Mouse (Mus musculus) midbrain, postnatal 0 days (tissue): ENCODE measurements around the gene Gm6096. TPM values are rescaled to one million over a fixed set of nuclear protein-coding genes. Genes with fewer than 3 reads are reported as not detected.

Experiments
- ATAC-seq: fragments of 200-750 bp; cut with Nextera tagmentation; 2 replicates; pipeline ENCODE4 v1.8.0; 2017; ENCODE audit warnings: moderate number of reproducible peaks, mild to moderate bottlenecking, moderate TSS enrichment, moderate library complexity; ENCODE audit not compliant: low FRiP score
- DNase-seq: peaks from one replicate; pipeline ENCODE4 v3.0.0-alpha.2; 2015; ENCODE audit warnings: low spot score
- H3K27ac ChIP-seq: fragments of 300-500 bp; sonication (generic); 2 replicates; pipeline ENCODE4 v1.5.1; 2014; ENCODE audit warnings: low read depth, mild to moderate bottlenecking, low read length, mixed read lengths
- H3K27me3 ChIP-seq: fragments of 300-500 bp; sonication (generic); 2 replicates; pipeline ENCODE4 v1.6.1; 2014; ENCODE audit warnings: low read length, control low read depth, mixed read lengths; ENCODE audit not compliant: insufficient read depth
- H3K36me3 ChIP-seq: fragments of 300-500 bp; sonication (generic); 2 replicates; pipeline ENCODE4 v1.6.1; 2014; ENCODE audit warnings: low read length, control low read depth, mixed read lengths; ENCODE audit not compliant: insufficient read depth
- H3K4me1 ChIP-seq: fragments of 300-500 bp; sonication (generic); 2 replicates; pipeline ENCODE4 v1.6.1; 2014; ENCODE audit warnings: mild to moderate bottlenecking, control low read depth, antibody characterized with exemption, low read length, mixed read lengths; ENCODE audit not compliant: insufficient read depth
- H3K4me2 ChIP-seq: fragments of 300-500 bp; sonication (generic); 2 replicates; pipeline ENCODE4 v1.6.1; 2014; ENCODE audit warnings: low read depth, mild to moderate bottlenecking, low read length, mixed read lengths; ENCODE audit not compliant: poor library complexity, severe bottlenecking
- H3K4me3 ChIP-seq: fragments of 300-500 bp; sonication (generic); 2 replicates; pipeline ENCODE4 v1.5.1; 2014; ENCODE audit warnings: low read depth, mild to moderate bottlenecking, low read length, moderate library complexity
- H3K9ac ChIP-seq: fragments of 300-500 bp; sonication (generic); replicated peaks from 2 replicates; pipeline ENCODE4 v1.6.1; 2014; ENCODE audit warnings: mild to moderate bottlenecking, low read length, moderate library complexity, mixed read lengths; ENCODE audit not compliant: poor library complexity, severe bottlenecking
- H3K9me3 ChIP-seq: fragments of 300-500 bp; sonication (generic); 2 replicates; pipeline ENCODE4 v1.6.1; 2016; ENCODE audit warnings: low read length, control low read depth
- CTCF ChIP-seq: IDR thresholded peaks from 2 replicates; pipeline ENCODE4 v1.5.1; 2016; ENCODE audit warnings: antibody characterized with exemption, mild to moderate bottlenecking
- WGBS: fragments of 180-500 bp; shearing (Covaris S2); extraction: QIAGEN DNeasy Blood & Tissue Kit; methylation state at CpG from one replicate; pipeline ENCODE4 v1.1.7; 2014; 5-methylcytosine and 5-hydroxymethylcytosine counted together
- polyA plus RNA-seq: library from polyadenylated mRNA; unstranded; fragments of >200 nt; fragmentation: Nextera tagmentation; extraction: Ambion mirVana; gene quantifications from 2 replicates; pipeline ENCODE4 v1.2.1, GENCODE M21; 2015
- total RNA-seq: library from RNA; depleted of rRNA; stranded (reverse); fragments of >200 nt; gene quantifications from 2 replicates; pipeline ENCODE4 v1.2.3, GENCODE M21; 2014; rRNA removed

Gm6096 gene
- total and polyA plus RNA-seq, 2 experiments from 2014 or later = not detected

GRCm38 (mm10) chr7:34298818-34299217, 48.0 kb downstream of the Gm6096 start:
- no peak for TF ChIP-seq CTCF
- Histone ChIP-seq H3K4me1 (no peaks in the 10 kb centered on the region), H3K9ac (no peak overlapping the region), H3K27ac (no peak overlapping the region), H3K27me3 (no peaks in the 10 kb centered on the region), H3K4me3 (no peak overlapping the region), H3K36me3 (no peaks in the 10 kb centered on the region), H3K4me2 (no peak overlapping the region), H3K9me3 (no peaks in the 10 kb centered on the region)
- ATAC-seq (no peak), DNase-seq (no peak)
- 86% methylated on average over 2 of the region's 2 CpGs for WGBS

Other genes starting within 250 kb of the Gm6096 start
- not detected in 2 replicates for gene Scgb2b27, start 237.1 kb upstream of the Gm6096 start, total RNA-seq
- not detected in 2 replicates for gene Scgb2b27, start 237.1 kb upstream of the Gm6096 start, polyA plus RNA-seq
- not detected in 2 replicates for gene Scgb1b27, start 229.6 kb upstream of the Gm6096 start, total RNA-seq
- gene Scgb1b27, start 229.6 kb upstream of the Gm6096 start, polyA plus RNA-seq = not detected in 2 replicates
- gene Scgb1b30, start 155.6 kb upstream of the Gm6096 start, total RNA-seq = not detected in 2 replicates
- not detected in 2 replicates for gene Scgb1b30, start 155.6 kb upstream of the Gm6096 start, polyA plus RNA-seq
- 31.0 and 37.2 TPM in 2 replicates for gene Wtip, start 117.8 kb upstream of the Gm6096 start, total RNA-seq
- gene Wtip, start 117.8 kb upstream of the Gm6096 start, polyA plus RNA-seq = 2.1 and 2.5 TPM in 2 replicates
- 142 and 145 TPM in 2 replicates for gene Uba2, start 81.4 kb upstream of the Gm6096 start, total RNA-seq
- gene Uba2, start 81.4 kb upstream of the Gm6096 start, polyA plus RNA-seq = 119 and 120 TPM in 2 replicates
- 35.0 and 39.7 TPM in 2 replicates for gene Pdcd2l, start 54.4 kb upstream of the Gm6096 start, total RNA-seq
- gene Pdcd2l, start 54.4 kb upstream of the Gm6096 start, polyA plus RNA-seq = 64.4 and 68.0 TPM in 2 replicates
- 300 and 325 TPM in 2 replicates for gene Gpi1, start 20.7 kb upstream of the Gm6096 start, total RNA-seq
- 357 and 374 TPM in 2 replicates for gene Gpi1, start 20.7 kb upstream of the Gm6096 start, polyA plus RNA-seq
- 76.2 and 78.3 TPM in 2 replicates for gene 4931406P16Rik, start 62.5 kb downstream of the Gm6096 start, total RNA-seq
- gene 4931406P16Rik, start 62.5 kb downstream of the Gm6096 start, polyA plus RNA-seq = 26.4 and 33.6 TPM in 2 replicates
- 41.8 and 50.4 TPM in 2 replicates for gene Lsm14a, start 142.3 kb downstream of the Gm6096 start, total RNA-seq
- gene Lsm14a, start 142.3 kb downstream of the Gm6096 start, polyA plus RNA-seq = 35.6 and 39.0 TPM in 2 replicates